In genomic region chr4:150346651-150347386, GRCm38 (mm10) we compare ENCODE assay signal across 11 mouse cellular contexts.
A peak's percentile ranks its signal among the peaks of the same experiment; 100 is the strongest.
DNase-seq lines count a peak whose midpoint lies in the region; ATAC-seq lines count a peak whose summit lies in the region.
"Had no signal": no experiment of that assay in that cellular context is flagged by ENCODE, and none has a peak within 500 bp of the region (broad histone marks: within the 10 kb centered on the region; RNA-seq: fewer than 3 reads in every experiment).

No protein-coding gene starts in this region.

- WGBS in intestine, embryonic 15.5 days: 26% methylated on average over 4 of the region's 4 CpGs
- WGBS in midbrain, embryonic 12.5 days: 9% methylated on average over 4 of the region's 4 CpGs

- peaks cover 12% of the 10 kb centered on the region; the same call in 1 of the 2 replicates for H3K4me1 ChIP-seq in intestine, embryonic 15.5 days (replicated peaks)
- peaks cover 54% of the 10 kb centered on the region for H3K4me1 ChIP-seq in midbrain, embryonic 12.5 days

- no peak overlapping the region for H3K4me3 ChIP-seq in intestine, embryonic 15.5 days (replicated peaks)
- H3K4me3 ChIP-seq in midbrain, embryonic 12.5 days: no peak overlapping the region
- H3K4me3 ChIP-seq: erythroblast, embryonic 14.5 days; limb, embryonic 15.5 days had no signal

- peak overlapping the region; percentile 48; the same call in 1 of the 2 replicates for H3K27ac ChIP-seq in intestine, embryonic 15.5 days
- H3K27ac ChIP-seq in midbrain, embryonic 12.5 days (replicated peaks): peak overlapping the region; percentile 61
- H3K27ac ChIP-seq: limb, embryonic 15.5 days had no signal

- H3K36me3 ChIP-seq in intestine, embryonic 15.5 days: no peaks in the 10 kb centered on the region
- no peaks in the 10 kb centered on the region for H3K36me3 ChIP-seq in midbrain, embryonic 12.5 days
- H3K36me3 ChIP-seq: limb, embryonic 15.5 days had no signal

- H3K9me3 ChIP-seq in intestine, embryonic 15.5 days: no peaks in the 10 kb centered on the region
- no peaks in the 10 kb centered on the region for H3K9me3 ChIP-seq in midbrain, embryonic 12.5 days
- H3K9me3 ChIP-seq: limb, embryonic 15.5 days had no signal

- ATAC-seq in intestine, embryonic 15.5 days: peak; percentile 57; the same call in 1 of the 2 replicates
- peak; percentile 89 for ATAC-seq in midbrain, embryonic 12.5 days (ENCODE audit: low FRiP score, low read depth)
- ATAC-seq in megakaryocyte-erythroid progenitor cell, adult 5-6 weeks (replicated peaks; ENCODE audit: low FRiP score, low TSS enrichment, poor library complexity, severe bottlenecking): no peak

- no peak overlapping the region for H3K4me2 ChIP-seq in intestine, embryonic 15.5 days (replicated peaks)
- no peak overlapping the region for H3K4me2 ChIP-seq in midbrain, embryonic 12.5 days (replicated peaks)
- H3K4me2 ChIP-seq: limb, embryonic 15.5 days had no signal

- H3K27me3 ChIP-seq in intestine, embryonic 15.5 days (replicated peaks): no peaks in the 10 kb centered on the region
- no peaks in the 10 kb centered on the region for H3K27me3 ChIP-seq in midbrain, embryonic 12.5 days
- H3K27me3 ChIP-seq: limb, embryonic 15.5 days had no signal

- DNase-seq in ES-CJ7 (ENCODE audit: low read depth, low spot score): peak; percentile 24
- DNase-seq in embryo, embryonic 10.5 days (ENCODE audit: low spot score): peak; percentile 76
- no peak for DNase-seq in adrenal gland, adult 2 months
- no peak for DNase-seq in ovary, postnatal 10 days (ENCODE audit: low spot score)
- no peak for DNase-seq in heart, adult 18-20 months
- DNase-seq: spleen, adult 18-20 months had no signal

- H3K9ac ChIP-seq in intestine, embryonic 15.5 days: no peak overlapping the region
- no peak overlapping the region for H3K9ac ChIP-seq in midbrain, embryonic 12.5 days (replicated peaks)
- H3K9ac ChIP-seq: limb, embryonic 15.5 days had no signal

Comparison
In these comparisons a context has a peak if more than half of its experiments do, and no peak if none do; other contexts are left out.
1. DNase-seq: peak in ES-CJ7 (single experiment) and embryo, embryonic 10.5 days (single experiment); none in adrenal gland, adult 2 months (single experiment), ovary, postnatal 10 days (single experiment) and heart, adult 18-20 months (0 of 2).